Mouse (Mus musculus) C2C12 (cell line): Measurements from ENCODE around the gene Fam129b.

Source experiments
- CTCF ChIP-seq: IDR thresholded peaks from one replicate; pipeline ENCODE4 v1.5.1; 2011; ENCODE audit not compliant: control insufficient read depth, insufficient read depth, insufficient read length
- MAX ChIP-seq: IDR thresholded peaks from one replicate; pipeline ENCODE4 v1.6.1; 2011; ENCODE audit warnings: mild to moderate bottlenecking, control low read depth
- MYOD1 ChIP-seq: IDR thresholded peaks from one replicate; pipeline ENCODE4 v1.6.1; 2011; ENCODE audit warnings: low read depth; ENCODE audit not compliant: control insufficient read depth, insufficient read length
- USF1 ChIP-seq: IDR thresholded peaks from one replicate; pipeline ENCODE4 v1.6.1; 2011; ENCODE audit warnings: low read depth, mild to moderate bottlenecking, control low read depth, moderate library complexity

DNA sequence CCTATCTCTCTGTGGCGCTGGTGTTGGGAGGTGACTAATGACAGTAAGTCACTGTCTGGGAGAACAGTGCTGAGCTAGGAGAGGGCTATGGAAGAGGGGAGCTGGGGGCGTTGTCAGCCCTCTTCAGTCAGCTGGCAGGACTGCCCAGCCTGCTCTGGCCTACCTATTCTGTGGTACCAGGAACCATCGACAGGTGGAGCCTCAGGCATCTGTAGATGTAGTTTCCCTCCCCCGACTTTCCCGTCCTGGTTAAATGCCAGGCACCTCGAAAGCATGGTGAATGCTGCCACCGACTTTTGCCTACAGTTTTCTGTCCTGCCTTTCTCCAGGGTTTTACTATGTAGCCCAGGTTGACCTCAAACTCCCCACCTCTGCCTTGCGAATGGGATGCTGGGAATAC, 81.4 kb downstream of the Fam129b start:
- no peak for TF ChIP-seq CTCF
- no peak for TF ChIP-seq MAX
- no peak for TF ChIP-seq USF1
- TF ChIP-seq MYOD1, result no peak
